8 mouse cellular contexts compared by ENCODE assay signal in genomic region chr5:107110880-107111520, GRCm38 (mm10).
DNase-seq lines count a peak whose midpoint lies in the region; ATAC-seq lines count a peak whose summit lies in the region.

No protein-coding gene starts in this region.

- DNase-seq in frontal cortex, postnatal 10 days (ENCODE audit: low spot score in 2 of 2), result no peak
- peak; percentile 52 for DNase-seq in testis, postnatal 10 days (ENCODE audit: low spot score)
- no peak for DNase-seq in testis, postnatal 14 days (ENCODE audit: low spot score)
- peak; percentile 24 to 44 for DNase-seq in layer of hippocampus, adult 8-10 months (ENCODE audit: low spot score in 2 of 2)
- DNase-seq in adrenal gland, adult 8-10 months, result no peak

- WGBS in midbrain, embryonic 13.5 days, result 20% methylated on average over 7 of the region's 7 CpGs

- H3K27ac ChIP-seq in midbrain, embryonic 13.5 days, result no peak overlapping the region

- no peaks in the 10 kb centered on the region for H3K27me3 ChIP-seq in midbrain, embryonic 13.5 days

- no peak overlapping the region for H3K4me3 ChIP-seq in midbrain, embryonic 13.5 days (replicated peaks)

- H3K4me1 ChIP-seq in midbrain, embryonic 13.5 days (replicated peaks), result peaks cover 20% of the 10 kb centered on the region

- H3K9me3 ChIP-seq in midbrain, embryonic 13.5 days, result no peaks in the 10 kb centered on the region

- H3K4me2 ChIP-seq in midbrain, embryonic 13.5 days (replicated peaks), result no peak overlapping the region

- peak; percentile 99 for ATAC-seq in frontal cortex, adult (ENCODE audit: low TSS enrichment)
- ATAC-seq in midbrain, embryonic 13.5 days, result peak; percentile 30; the same call in 1 of the 2 replicates
- no peak for ATAC-seq in monocyte, adult 5-6 weeks (replicated peaks; ENCODE audit: insufficient number of reproducible peaks, low FRiP score, low TSS enrichment, poor library complexity, severe bottlenecking)

- H3K9ac ChIP-seq in midbrain, embryonic 13.5 days (replicated peaks), result no peak overlapping the region

- no peaks in the 10 kb centered on the region for H3K36me3 ChIP-seq in midbrain, embryonic 13.5 days

Comparison
In these comparisons a context has a peak if more than half of its experiments do, and no peak if none do; other contexts are left out.
1. DNase-seq: peak in testis, postnatal 10 days (single experiment) and layer of hippocampus, adult 8-10 months (2 of 2); none in frontal cortex, postnatal 10 days (0 of 2), testis, postnatal 14 days (single experiment) and adrenal gland, adult 8-10 months (single experiment).